Mouse (Mus musculus) c-Kit-positive CD71-positive TER-119-positive erythroid progenitor cells, embryonic 14.5 days (primary cell): ENCODE results near the gene Defb38.

Experiments
- DNase-seq: peaks from one replicate; pipeline ENCODE4 v3.0.0-alpha.2; 2013; ENCODE audit warnings: low spot score

The Defb38 gene

GRCm38 (mm10) chr8:19026466-19026865 lies at the start of gene Defb38:
Gene Defb38, minus strand, starts transcription at chr8:19026566.
- no peak for DNase-seq

GRCm38 (mm10) chr8:19066013-19066412 lies 39.6 kb upstream of the Defb38 start:
- DNase-seq: no peak

GRCm38 (mm10) chr8:19064710-19065109 lies 38.3 kb upstream of the Defb38 start, which contains the start of gene Defb39:
Gene Defb39, minus strand, starts transcription at chr8:19064810.
- no peak for DNase-seq

- no peak for DNase-seq
Measured at GRCm38 (mm10) chr8:19062891-19063290, 36.5 kb upstream of the Defb38 start.

GRCm38 (mm10) chr8:19045242-19045641 lies 18.9 kb upstream of the Defb38 start:
- DNase-seq: no peak
